Mouse (Mus musculus) heart, adult 2 months (tissue): Measurements from ENCODE around the gene Trub1.

Source experiments
- CTCF ChIP-seq: fragments of 200-600 bp; IDR thresholded peaks from 2 replicates; pipeline ENCODE4 v1.8.1; 2022; ENCODE audit warnings: antibody characterized with exemption, mild to moderate bottlenecking, moderate library complexity
- EP300 ChIP-seq: fragments of 200-500 bp; IDR thresholded peaks from 2 replicates; pipeline ENCODE4 v1.6.1; 2011; ENCODE audit warnings: low read depth, low read length, control low read depth; ENCODE audit not compliant: insufficient read depth
- POLR2A ChIP-seq: fragments of 200-500 bp; IDR thresholded peaks from 2 replicates; pipeline ENCODE4 v1.6.1; 2011; ENCODE audit warnings: mild to moderate bottlenecking, low read depth, low read length, control low read depth; ENCODE audit not compliant: insufficient read depth

DNA sequence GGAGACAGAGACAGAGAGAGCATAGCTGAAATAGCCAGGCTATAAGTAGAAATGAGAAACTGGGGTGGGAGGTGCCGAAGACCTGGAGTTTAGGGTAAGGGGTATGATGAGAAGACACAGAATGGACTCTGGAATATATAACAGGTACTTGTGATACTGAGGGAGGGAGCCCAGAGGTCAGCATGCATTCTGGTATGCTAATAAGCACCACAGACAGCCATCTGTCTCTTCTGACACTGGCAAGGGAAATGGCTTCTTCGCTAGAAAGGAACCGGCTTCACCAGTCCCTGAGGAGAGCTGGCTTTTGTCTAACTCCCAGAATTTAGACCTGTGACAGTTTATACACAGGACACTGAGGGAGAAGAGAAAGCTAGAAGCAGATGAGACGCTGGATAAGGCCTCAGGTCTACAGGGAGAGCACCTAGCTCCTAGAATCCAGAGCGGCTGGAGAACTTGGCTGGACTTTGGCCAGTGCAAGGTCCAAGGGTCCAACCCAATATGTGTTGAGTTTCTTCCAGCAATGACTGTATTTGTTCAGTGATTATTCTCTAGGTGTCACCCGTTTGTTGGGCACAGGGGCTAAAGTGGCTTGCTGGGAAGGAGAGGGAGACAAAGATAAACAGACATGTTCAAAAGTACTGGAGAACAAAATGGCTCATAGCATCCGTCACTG lies 84.9 kb downstream of the Trub1 start:
- TF ChIP-seq CTCF: no peak
- no peak for TF ChIP-seq EP300
- TF ChIP-seq POLR2A: no peak
